In the genomic region with DNA sequence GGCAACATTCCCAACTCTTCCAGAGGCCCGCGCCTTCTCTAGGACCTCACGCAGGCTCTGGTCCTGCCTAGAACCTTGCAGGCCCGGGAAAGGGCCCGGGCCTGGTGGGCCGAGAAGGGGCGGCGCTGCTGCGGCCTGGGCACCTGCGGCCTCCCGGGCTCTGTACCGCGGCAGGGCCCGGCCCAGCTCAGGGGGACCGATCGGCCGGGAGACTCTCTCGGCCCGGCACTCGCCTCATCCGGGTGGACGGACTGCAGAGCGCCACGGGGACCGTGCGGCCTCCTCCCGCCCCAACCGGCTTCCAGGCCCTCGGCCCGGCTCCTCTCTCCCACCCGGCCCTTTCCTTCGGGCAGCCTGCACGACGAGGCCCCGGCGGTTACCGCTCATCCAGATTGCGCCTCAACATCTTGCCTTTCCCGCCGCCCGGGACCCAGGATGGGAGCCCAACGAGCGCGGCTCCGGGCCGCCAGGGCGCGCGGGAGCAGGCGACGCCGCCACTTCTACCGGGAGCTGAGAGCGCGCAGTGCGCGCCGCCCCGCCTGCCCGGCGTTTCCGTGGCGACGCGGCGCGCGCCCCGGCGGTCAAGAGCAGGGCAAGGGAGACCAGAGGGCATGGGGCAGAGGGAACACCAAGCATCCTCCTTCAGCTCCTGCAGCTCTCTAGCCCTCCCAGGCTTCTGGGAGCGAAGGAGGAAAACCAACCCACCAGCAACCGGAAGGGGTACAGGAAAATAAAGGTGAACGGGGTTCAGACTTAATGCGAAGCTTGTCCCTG, we compare ENCODE assay signal across 8 mouse cellular contexts. TPM values are rescaled to one million over a fixed set of nuclear protein-coding genes. Genes with fewer than 3 reads are reported as not detected.
A peak's percentile ranks its signal among the peaks of the same experiment; 100 is the strongest.
DNase-seq lines count a peak whose midpoint lies in the region; ATAC-seq and TF ChIP-seq lines count a peak whose summit lies in the region.

A gene (minus strand): TSS at position 698 of the 774 bp plus-strand sequence.

- WGBS in forebrain, embryonic 10.5 days = under 1% methylated on average over 74 of the region's 74 CpGs
- WGBS in heart, embryonic 15.5 days = under 1% methylated on average over 74 of the region's 74 CpGs
- WGBS in liver, embryonic 15.5 days (ENCODE audit: insufficient replicate concordance) = under 1% methylated on average over 74 of the region's 74 CpGs
- WGBS in neural tube, embryonic 12.5 days = under 1% methylated on average over 74 of the region's 74 CpGs

- H3K36me3 ChIP-seq in forebrain, embryonic 10.5 days (replicated peaks) = peaks cover 30% of the 10 kb centered on the region
- peaks cover 14% of the 10 kb centered on the region for H3K36me3 ChIP-seq in heart, embryonic 15.5 days
- no peaks in the 10 kb centered on the region for H3K36me3 ChIP-seq in liver, embryonic 15.5 days (replicated peaks)
- H3K36me3 ChIP-seq in neural tube, embryonic 12.5 days = peaks cover 11% of the 10 kb centered on the region

- no peak for TF ChIP-seq CTCF in brain, embryonic 14.5 days (IDR thresholded peaks at IDR 0.05; ENCODE audit: borderline replicate concordance, extremely low read depth, insufficient read depth, insufficient read length)

- peak within 1 kb of the TSS; percentile 64 for H3K4me2 ChIP-seq in heart, embryonic 15.5 days
- H3K4me2 ChIP-seq in liver, embryonic 15.5 days = peak within 1 kb of the TSS; percentile 77
- H3K4me2 ChIP-seq in neural tube, embryonic 12.5 days (replicated peaks) = peak within 1 kb of the TSS; percentile 80

- TF ChIP-seq POLR2A in brain, embryonic 14.5 days (IDR thresholded peaks at IDR 0.05; ENCODE audit: borderline replicate concordance, extremely low read depth, insufficient read depth, insufficient read length, poor library complexity, severe bottlenecking) = peak; percentile 70

- peak; percentile 64 for DNase-seq in CD4-positive helper T cell, adult 2 months (ENCODE audit: low read depth, low spot score)
- DNase-seq in brain, embryonic 14.5 days (ENCODE audit: low read depth) = peak; percentile 86
- DNase-seq in forebrain, embryonic 10.5 days (ENCODE audit: extremely low spot score, low spot score) = peak; percentile 73
- peak; percentile 86 for DNase-seq in kidney, postnatal 14 days
- peak; percentile 26 for DNase-seq in telencephalon, adult 2 months (ENCODE audit: low read depth, low spot score)

- peak within 1 kb of the TSS; percentile 84 for H3K4me3 ChIP-seq in forebrain, embryonic 10.5 days
- peak within 1 kb of the TSS; percentile 72 for H3K4me3 ChIP-seq in heart, embryonic 15.5 days
- H3K4me3 ChIP-seq in liver, embryonic 15.5 days (replicated peaks) = peak within 1 kb of the TSS; percentile 65
- peak within 1 kb of the TSS; percentile 79 for H3K4me3 ChIP-seq in neural tube, embryonic 12.5 days

- H3K27me3 ChIP-seq in forebrain, embryonic 10.5 days (ENCODE audit: poor library complexity, severe bottlenecking) = no peaks in the 10 kb centered on the region
- no peaks in the 10 kb centered on the region for H3K27me3 ChIP-seq in heart, embryonic 15.5 days
- peaks cover 8% of the 10 kb centered on the region for H3K27me3 ChIP-seq in liver, embryonic 15.5 days
- no peaks in the 10 kb centered on the region for H3K27me3 ChIP-seq in neural tube, embryonic 12.5 days (replicated peaks)

- H3K27ac ChIP-seq in forebrain, embryonic 10.5 days = peak within 1 kb of the TSS; percentile 99
- peak within 1 kb of the TSS; percentile 77 for H3K27ac ChIP-seq in heart, embryonic 15.5 days
- 0 out of 2 replicates have a peak within 1 kb of the TSS, but pooled peaks have one; percentile 33 for H3K27ac ChIP-seq in liver, embryonic 15.5 days (replicated peaks)
- H3K27ac ChIP-seq in neural tube, embryonic 12.5 days = peak within 1 kb of the TSS; percentile 85

- peak within 1 kb of the TSS; percentile 84 for H3K9ac ChIP-seq in heart, embryonic 15.5 days
- H3K9ac ChIP-seq in liver, embryonic 15.5 days = peak within 1 kb of the TSS; percentile 61
- peak within 1 kb of the TSS; percentile 97 for H3K9ac ChIP-seq in neural tube, embryonic 12.5 days

- peak; percentile 88 for ATAC-seq in heart, embryonic 15.5 days (replicated peaks; ENCODE audit: insufficient number of reproducible peaks, insufficient read depth, low FRiP score, low read depth)
- ATAC-seq in liver, embryonic 15.5 days (ENCODE audit: insufficient read depth) = peak; percentile 80
- peak; percentile 93 for ATAC-seq in neural tube, embryonic 12.5 days (ENCODE audit: low FRiP score, low read depth)

- H3K9me3 ChIP-seq in forebrain, embryonic 10.5 days = no peaks in the 10 kb centered on the region
- no peaks in the 10 kb centered on the region for H3K9me3 ChIP-seq in heart, embryonic 15.5 days (replicated peaks)
- H3K9me3 ChIP-seq in liver, embryonic 15.5 days (replicated peaks) = no peaks in the 10 kb centered on the region
- H3K9me3 ChIP-seq in neural tube, embryonic 12.5 days = no peaks in the 10 kb centered on the region

- H3K4me1 ChIP-seq in forebrain, embryonic 10.5 days = peaks cover 25% of the 10 kb centered on the region
- peaks cover 7% of the 10 kb centered on the region for H3K4me1 ChIP-seq in heart, embryonic 15.5 days (replicated peaks)
- H3K4me1 ChIP-seq in liver, embryonic 15.5 days (replicated peaks) = peaks cover 6% of the 10 kb centered on the region; the same call in 1 of the 2 replicates
- peaks cover 12% of the 10 kb centered on the region for H3K4me1 ChIP-seq in neural tube, embryonic 12.5 days

RNA-seq across cellular contexts. Expression of the gene that starts here (rescaled TPM):
- 49.5 and 52.3 TPM in 2 replicates for polyA plus RNA-seq in brain, embryonic 14.5 days (2012; rRNA removed)
- polyA plus RNA-seq in forebrain, embryonic 10.5 days (2016; fragmentation: Nextera tagmentation; extraction: Ambion mirVana) = 93.1 and 98.0 TPM in 2 replicates
- polyA plus RNA-seq in heart, embryonic 15.5 days (2015; fragmentation: Nextera tagmentation; extraction: Ambion mirVana) = 55.8 and 76.5 TPM in 2 replicates
- 14.6 and 15.4 TPM in 2 replicates for polyA plus RNA-seq in liver, embryonic 15.5 days (2015; fragmentation: Nextera tagmentation; extraction: Ambion mirVana)
- polyA plus RNA-seq in neural tube, embryonic 12.5 days (2016; fragmentation: Nextera tagmentation; extraction: Ambion mirVana) = 93.6 and 97.4 TPM in 2 replicates

Comparison
In these comparisons a context has a peak if more than half of its experiments do, and no peak if none do; other contexts are left out.
1. Peak in every context shown above with its lines: DNase-seq, ATAC-seq, H3K4me3 ChIP-seq and H3K27ac ChIP-seq.
2. DNase-seq: peak in every context shown above with its lines; median percentile 86 in brain, embryonic 14.5 days; 86 in kidney, postnatal 14 days; 73 in forebrain, embryonic 10.5 days; 64 in CD4-positive helper T cell, adult 2 months; 26 in telencephalon, adult 2 months.
3. H3K27ac ChIP-seq: peak in every context shown above with its lines; median percentile 99 in forebrain, embryonic 10.5 days; 85 in neural tube, embryonic 12.5 days; 77 in heart, embryonic 15.5 days; 33 in liver, embryonic 15.5 days.